Mouse (Mus musculus) CD4-positive, CD25-positive, alpha-beta regulatory T cell, adult 2 months (primary cell): ENCODE results near the gene Olfr51.
A peak's percentile ranks its signal among the peaks of the same experiment; 100 is the strongest.
"Not testable (repeated sequence)": the region's sequence is repeated elsewhere in the genome, so short reads cannot be mapped to it uniquely, and the experiment has no call there.

Source experiments
- DNase-seq: peaks from one replicate; pipeline ENCODE4 v3.0.0-alpha.2; 2012; ENCODE audit warnings: low read depth, low spot score

Gene Olfr51

GRCm38 (mm10) chr11:51003296-51003695 lies at the start of gene Olfr51:
Gene Olfr51 (plus strand): TSS chr11:51003596.
- no peak for DNase-seq

- DNase-seq = no peak
These were observed 49.7 kb upstream of the Olfr51 start, which contains the start of gene Prop1 for GRCm38 (mm10) chr11:50953665-50954064. Gene Prop1 (minus strand): TSS chr11:50953765.

GRCm38 (mm10) chr11:50964886-50965285 lies 38.5 kb upstream of the Olfr51 start:
- no peak for DNase-seq

GRCm38 (mm10) chr11:50966230-50966629 lies 37.2 kb upstream of the Olfr51 start, which contains the start of gene Olfr1378:
Gene Olfr1378 (plus strand): TSS chr11:50966530.
- no peak for DNase-seq

GRCm38 (mm10) chr11:50977216-50977615 lies 26.2 kb upstream of the Olfr51 start:
- no peak for DNase-seq

GRCm38 (mm10) chr11:50981667-50982066 lies 21.7 kb upstream of the Olfr51 start, which contains the start of gene Olfr1377:
Gene Olfr1377 (plus strand): TSS chr11:50981967.
- DNase-seq = no peak

- DNase-seq = no peak
These were observed 8.4 kb downstream of the Olfr51 start for GRCm38 (mm10) chr11:51011821-51012220.

- DNase-seq = no peak
These were observed 10.5 kb downstream of the Olfr51 start, which contains the start of gene Olfr54 for GRCm38 (mm10) chr11:51013936-51014335. Gene Olfr54 (plus strand): TSS chr11:51014236.

GRCm38 (mm10) chr11:51016341-51016740 lies 12.9 kb downstream of the Olfr51 start:
- no peak for DNase-seq

GRCm38 (mm10) chr11:51026811-51027210 lies 23.4 kb downstream of the Olfr51 start:
- DNase-seq = not testable (repeated sequence)

GRCm38 (mm10) chr11:51029381-51029780 lies 26.0 kb downstream of the Olfr51 start:
- not testable (repeated sequence) for DNase-seq

- DNase-seq = no peak
These were observed 26.8 kb downstream of the Olfr51 start for GRCm38 (mm10) chr11:51030225-51030624.

GRCm38 (mm10) chr11:51032851-51033250 lies 29.5 kb downstream of the Olfr51 start:
- DNase-seq = peak; percentile 46

- DNase-seq = not testable (repeated sequence)
These were observed 30.7 kb downstream of the Olfr51 start for GRCm38 (mm10) chr11:51034141-51034540.

GRCm38 (mm10) chr11:51035951-51036350 lies 32.6 kb downstream of the Olfr51 start:
- DNase-seq = no peak

GRCm38 (mm10) chr11:51044776-51045175 lies 41.4 kb downstream of the Olfr51 start:
- not testable (repeated sequence) for DNase-seq

- not testable (repeated sequence) for DNase-seq
These were observed 44.4 kb downstream of the Olfr51 start, which contains the start of gene Olfr1375 for GRCm38 (mm10) chr11:51047809-51048208. Gene Olfr1375 (plus strand): TSS chr11:51048109.

GRCm38 (mm10) chr11:51051678-51052077 lies 48.3 kb downstream of the Olfr51 start:
- DNase-seq = no peak

GRCm38 (mm10) chr11:51053230-51053629 lies 49.8 kb downstream of the Olfr51 start:
- no peak for DNase-seq

- DNase-seq = no peak
These were observed 55.8 kb downstream of the Olfr51 start, which contains the start of gene Zfp354a for GRCm38 (mm10) chr11:51059151-51059571. Gene Zfp354a (plus strand): TSS chr11:51059257.
